Mouse (Mus musculus): ENCODE data around the gene Mpl. TPM values are rescaled to one million over a fixed set of nuclear protein-coding genes. Genes with fewer than 3 reads are reported as not detected.
A peak's percentile ranks its signal among the peaks of the same experiment; 100 is the strongest.

The Mpl gene
- polyA plus RNA-seq, 1 experiment from 2014 or later = not detected

DNA sequence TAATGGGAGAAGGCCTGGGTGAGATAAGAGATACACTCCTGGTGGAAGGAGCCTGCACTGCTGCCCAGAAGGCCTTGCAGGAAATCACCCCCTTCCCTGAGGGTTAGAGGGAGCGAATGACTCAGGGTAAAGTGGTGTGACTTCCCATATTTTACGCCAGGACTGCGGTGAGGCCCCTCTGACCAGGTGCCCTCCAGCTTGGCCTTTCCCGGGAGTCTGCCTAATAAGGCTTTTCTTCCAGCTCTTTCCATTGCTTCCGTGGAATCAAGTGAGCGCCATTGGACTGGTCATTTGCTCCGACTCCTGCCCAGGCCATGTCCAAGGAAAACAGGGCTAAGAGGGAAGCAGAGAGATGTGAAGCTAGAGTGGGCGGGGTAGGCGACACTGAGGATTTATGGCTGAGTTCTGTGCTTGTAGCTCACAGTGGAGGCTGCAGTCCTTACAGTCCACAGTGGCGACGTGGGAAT lies 8.4 kb upstream of the Mpl start:
- no peak for ATAC-seq
- Histone ChIP-seq H3K4me3 (ENCODE audit: low read depth, low read length) (no peak overlapping the region), H3K27ac (ENCODE audit: low read length) (no peak overlapping the region), H3K9ac (ENCODE audit: low read depth, low read length) (no peak overlapping the region), H3K4me2 (ENCODE audit: low read length) (no peak overlapping the region), H3K4me1 (ENCODE audit: control insufficient read depth, insufficient read depth, low read length) (no peaks in the 10 kb centered on the region), H3K9me3 (replicated peaks; ENCODE audit: control insufficient read depth, low read length, poor library complexity, severe bottlenecking) (no peaks in the 10 kb centered on the region), H3K27me3 (ENCODE audit: control insufficient read depth, insufficient read depth, low read depth, low read length) (no peaks in the 10 kb centered on the region), H3K36me3 (ENCODE audit: control insufficient read depth, insufficient read depth, low read length) (no peaks in the 10 kb centered on the region)
- 68% methylated on average over 11 of the region's 11 CpGs for WGBS

DNA sequence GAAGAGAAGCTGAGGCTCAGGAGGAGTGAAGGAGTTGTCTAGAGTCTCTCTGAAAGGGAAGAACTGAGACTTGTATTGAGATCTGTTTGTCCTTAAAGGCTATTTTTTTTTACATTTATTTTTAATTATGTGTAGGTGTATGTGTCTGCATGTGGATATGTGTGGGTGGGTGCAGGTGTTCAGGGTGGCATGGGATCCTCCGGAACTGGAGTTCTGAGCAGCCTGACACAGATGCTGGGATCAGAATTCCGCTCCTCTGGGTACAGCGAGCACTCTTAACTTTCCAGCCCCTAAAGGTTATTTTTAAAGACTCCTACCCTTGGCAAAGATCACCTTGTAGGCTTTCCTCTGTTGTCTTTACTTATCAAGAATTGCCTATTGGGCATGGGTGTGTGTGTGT lies 7.6 kb upstream of the Mpl start:
- Histone ChIP-seq H3K27me3 (ENCODE audit: control insufficient read depth, insufficient read depth, low read depth, low read length) (no peaks in the 10 kb centered on the region), H3K4me3 (ENCODE audit: low read depth, low read length) (no peak overlapping the region)

DNA sequence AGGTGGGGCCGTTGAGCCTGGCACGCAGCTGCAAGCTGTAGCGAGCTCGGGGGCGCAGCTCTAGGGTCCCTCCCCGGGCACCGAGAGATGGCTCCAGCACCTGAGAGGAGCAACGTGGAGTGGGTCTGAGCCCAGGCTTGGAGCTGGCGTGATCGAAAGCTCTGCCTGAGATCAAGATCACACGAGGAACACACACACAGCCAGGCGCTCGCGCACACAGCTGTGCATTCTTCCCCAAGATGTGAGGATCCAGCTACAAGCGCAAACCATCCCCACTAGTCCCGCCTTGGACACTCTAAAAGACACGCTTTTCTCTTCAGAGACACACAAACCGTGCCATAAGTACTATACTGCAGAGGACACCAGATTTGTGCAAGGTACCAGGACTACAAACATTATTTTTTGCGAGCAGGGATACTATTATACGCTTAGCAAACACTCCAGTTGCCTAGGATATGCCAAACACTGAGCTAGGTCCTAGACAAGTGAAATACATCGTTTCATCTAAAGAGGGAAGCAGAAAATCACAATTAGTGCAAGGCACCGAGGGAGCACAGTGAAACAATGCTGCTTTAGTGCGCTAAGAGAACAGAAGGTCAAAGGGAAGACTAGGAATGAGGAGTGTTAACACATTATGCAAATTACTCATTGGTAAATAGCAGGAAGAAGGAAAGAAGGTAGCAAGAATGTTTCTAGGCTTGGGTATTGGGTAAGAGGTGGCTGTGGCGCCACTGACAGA lies 10.7 kb downstream of the Mpl start:
- ATAC-seq = no peak; the same call in none of the 2 replicates
- no peaks in the 10 kb centered on the region for H3K9me3 ChIP-seq (replicated peaks; ENCODE audit: control insufficient read depth, low read length, poor library complexity, severe bottlenecking)
- peak overlapping the region; percentile 81 for H3K4me2 ChIP-seq (ENCODE audit: low read length)
- H3K27ac ChIP-seq (ENCODE audit: low read length) = no peak overlapping the region
- peak overlapping the region; percentile 42 for H3K4me3 ChIP-seq (ENCODE audit: low read depth, low read length)
- peaks cover 11% of the 10 kb centered on the region; the same call in 1 of the 2 replicates for H3K4me1 ChIP-seq (ENCODE audit: control insufficient read depth, insufficient read depth, low read length)
- peak overlapping the region; percentile 68 for H3K9ac ChIP-seq (ENCODE audit: low read depth, low read length)
- H3K36me3 ChIP-seq (ENCODE audit: control insufficient read depth, insufficient read depth, low read length) = no peaks in the 10 kb centered on the region
- no peaks in the 10 kb centered on the region for H3K27me3 ChIP-seq (ENCODE audit: control insufficient read depth, insufficient read depth, low read depth, low read length)
- WGBS = 19% methylated on average over 24 of the region's 24 CpGs

More for the DNA sequence above, 7.6 kb upstream of the Mpl start:
- Histone ChIP-seq H3K4me1 (ENCODE audit: control insufficient read depth, insufficient read depth, low read length) (no peaks in the 10 kb centered on the region), H3K36me3 (ENCODE audit: control insufficient read depth, insufficient read depth, low read length) (no peaks in the 10 kb centered on the region), H3K9me3 (replicated peaks; ENCODE audit: control insufficient read depth, low read length, poor library complexity, severe bottlenecking) (no peaks in the 10 kb centered on the region), H3K27ac (ENCODE audit: low read length) (no peak overlapping the region), H3K4me2 (ENCODE audit: low read length) (no peak overlapping the region), H3K9ac (ENCODE audit: low read depth, low read length) (no peak overlapping the region)
- 95% methylated on average over 3 of the region's 3 CpGs for WGBS
- ATAC-seq = no peak

DNA sequence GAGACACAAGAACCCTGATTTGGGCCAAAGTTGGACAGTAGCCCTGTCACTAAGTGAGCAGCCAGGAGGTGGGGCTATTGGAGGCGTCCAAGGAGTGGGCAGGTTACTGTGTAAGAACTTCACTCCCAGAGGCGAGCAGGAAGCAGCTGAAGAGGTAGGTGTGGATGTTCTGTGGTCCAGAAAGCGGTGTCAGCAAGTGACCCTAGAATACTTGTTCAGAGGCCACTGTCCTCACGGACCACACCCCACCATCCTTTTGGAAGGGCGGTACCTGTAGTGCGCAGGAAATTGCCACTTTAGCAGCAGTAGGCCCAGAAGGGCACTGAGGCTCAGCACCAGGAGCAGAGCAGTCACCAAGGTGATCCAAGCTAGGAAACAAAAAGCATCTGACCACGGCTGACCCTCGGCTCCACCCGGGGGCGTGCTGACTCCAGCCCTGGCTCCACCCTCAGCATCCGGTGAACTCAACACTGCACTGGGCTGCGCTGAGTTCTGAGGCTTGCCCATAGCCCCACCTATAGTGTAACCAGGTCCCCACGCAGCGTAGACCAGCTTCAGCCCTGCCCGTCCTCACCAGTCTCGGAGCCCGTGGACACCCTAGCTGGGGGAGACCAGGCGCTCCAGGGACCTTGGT lies 11.4 kb downstream of the Mpl start:
- peak; percentile 83 for ATAC-seq
- Histone ChIP-seq H3K9me3 (replicated peaks; ENCODE audit: control insufficient read depth, low read length, poor library complexity, severe bottlenecking) (no peaks in the 10 kb centered on the region), H3K4me2 (ENCODE audit: low read length) (peak overlapping the region; percentile 81), H3K9ac (ENCODE audit: low read depth, low read length) (peak overlapping the region; percentile 68), H3K27ac (ENCODE audit: low read length) (no peak overlapping the region), H3K4me1 (ENCODE audit: control insufficient read depth, insufficient read depth, low read length) (peaks cover 11% of the 10 kb centered on the region; the same call in 1 of the 2 replicates), H3K4me3 (ENCODE audit: low read depth, low read length) (peak overlapping the region; percentile 42), H3K27me3 (ENCODE audit: control insufficient read depth, insufficient read depth, low read depth, low read length) (no peaks in the 10 kb centered on the region), H3K36me3 (ENCODE audit: control insufficient read depth, insufficient read depth, low read length) (no peaks in the 10 kb centered on the region)
- WGBS = 14% methylated on average over 18 of the region's 18 CpGs

DNA sequence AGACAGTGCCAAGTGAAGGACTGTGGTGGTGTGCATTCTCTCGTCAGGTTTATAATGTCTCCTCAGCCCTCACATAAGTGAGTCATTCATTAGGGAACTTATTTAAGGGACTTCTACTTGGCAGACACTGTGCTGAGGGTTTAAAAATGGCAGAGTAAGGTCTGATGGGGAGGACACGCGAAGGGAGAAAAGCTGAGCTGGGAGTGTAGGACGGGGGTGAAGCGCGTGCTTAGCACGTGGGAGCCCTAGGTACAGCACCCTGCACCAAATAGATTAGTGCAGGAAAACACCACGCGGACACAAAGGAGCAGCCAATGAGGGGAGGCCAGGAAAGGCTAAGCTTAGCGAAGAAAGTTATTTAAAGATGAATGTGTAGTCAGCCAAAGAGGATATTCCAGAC lies 12.2 kb downstream of the Mpl start:
- no peak for ATAC-seq
- no peak overlapping the region for H3K4me3 ChIP-seq (ENCODE audit: low read depth, low read length)
- H3K4me2 ChIP-seq (ENCODE audit: low read length) = no peak overlapping the region
- H3K4me1 ChIP-seq (ENCODE audit: control insufficient read depth, insufficient read depth, low read length) = peaks cover 11% of the 10 kb centered on the region; the same call in 1 of the 2 replicates
- H3K27ac ChIP-seq (ENCODE audit: low read length) = no peak overlapping the region
- WGBS = 84% methylated on average over 10 of the region's 10 CpGs
- H3K9me3 ChIP-seq (replicated peaks; ENCODE audit: control insufficient read depth, low read length, poor library complexity, severe bottlenecking) = no peaks in the 10 kb centered on the region
- H3K27me3 ChIP-seq (ENCODE audit: control insufficient read depth, insufficient read depth, low read depth, low read length) = no peaks in the 10 kb centered on the region
- H3K9ac ChIP-seq (ENCODE audit: low read depth, low read length) = no peak overlapping the region
- no peaks in the 10 kb centered on the region for H3K36me3 ChIP-seq (ENCODE audit: control insufficient read depth, insufficient read depth, low read length)

DNA sequence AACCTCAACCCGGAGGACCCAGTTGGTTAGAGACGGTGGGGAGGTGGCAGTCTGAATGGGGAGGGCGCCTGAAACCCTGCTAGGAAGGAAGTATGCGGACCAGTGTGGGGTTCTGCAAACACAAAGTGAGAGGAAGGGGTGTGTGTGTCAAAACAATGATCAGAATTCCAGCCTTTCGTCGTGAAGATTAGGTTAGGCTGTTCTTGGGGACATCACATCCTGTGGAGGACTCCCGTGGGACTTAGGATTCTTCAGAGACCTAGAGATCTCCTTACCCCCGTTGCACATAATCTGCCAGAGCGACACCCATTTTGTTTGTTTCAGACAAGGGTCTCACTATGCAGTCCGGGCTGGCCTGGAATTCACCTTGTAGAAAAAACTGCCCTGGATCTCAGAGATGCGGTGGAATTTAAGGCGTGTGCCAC lies 19.5 kb downstream of the Mpl start:
- Histone ChIP-seq H3K27me3 (ENCODE audit: control insufficient read depth, insufficient read depth, low read depth, low read length) (no peaks in the 10 kb centered on the region), H3K9me3 (replicated peaks; ENCODE audit: control insufficient read depth, low read length, poor library complexity, severe bottlenecking) (no peaks in the 10 kb centered on the region), H3K4me1 (ENCODE audit: control insufficient read depth, insufficient read depth, low read length) (peaks cover 7% of the 10 kb centered on the region; the same call in 1 of the 2 replicates), H3K27ac (ENCODE audit: low read length) (peak overlapping the region; percentile 81), H3K9ac (ENCODE audit: low read depth, low read length) (peak overlapping the region; percentile 70), H3K36me3 (ENCODE audit: control insufficient read depth, insufficient read depth, low read length) (no peaks in the 10 kb centered on the region), H3K4me2 (ENCODE audit: low read length) (peak overlapping the region; percentile 98), H3K4me3 (ENCODE audit: low read depth, low read length) (peak overlapping the region; percentile 52)
- ATAC-seq = peak; percentile 18
- 9% methylated on average over 12 of the region's 12 CpGs for WGBS

DNA sequence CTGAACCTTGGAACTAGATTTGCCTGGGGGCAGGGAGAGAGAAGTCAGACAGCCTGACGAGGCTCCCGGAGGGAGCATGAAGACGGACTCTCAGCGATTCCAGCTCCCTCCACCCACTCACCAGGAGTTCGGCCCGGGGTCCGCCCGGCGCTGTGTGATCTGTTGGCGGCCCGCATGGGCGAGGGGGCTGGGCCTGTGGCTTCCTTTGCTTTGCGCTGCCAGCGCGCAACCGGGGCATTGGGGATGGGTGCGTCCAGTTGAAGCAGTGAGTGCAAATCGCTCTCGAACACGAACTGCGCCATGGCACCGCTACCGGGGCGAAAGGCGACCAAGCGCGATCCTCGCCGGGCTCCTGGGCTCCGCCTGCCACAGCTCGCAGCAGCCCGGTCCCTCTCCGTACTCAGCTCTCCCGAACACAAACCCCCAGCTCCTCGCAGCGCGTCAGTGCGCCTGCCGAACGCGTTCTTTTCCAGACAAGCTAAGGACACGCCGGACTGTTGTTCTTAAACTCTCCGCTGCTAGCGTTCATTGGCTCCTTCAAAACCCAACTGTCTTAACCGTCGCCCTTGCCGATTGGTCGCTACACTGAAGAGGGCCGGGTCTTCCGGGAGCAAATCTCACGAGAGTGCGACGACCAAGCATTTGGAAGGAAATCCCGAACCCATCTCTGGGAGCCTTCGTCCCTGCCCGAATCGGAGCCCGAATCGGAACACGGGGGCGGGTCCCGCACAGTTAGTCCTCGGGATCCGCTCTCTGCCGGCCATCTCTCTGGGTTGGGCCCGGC lies 20.3 kb downstream of the Mpl start, which contains the start of gene Cdc20:
Gene Cdc20, minus strand, starts transcription at position 533 of the 784 bp plus-strand sequence.
- Histone ChIP-seq H3K4me1 (ENCODE audit: control insufficient read depth, insufficient read depth, low read length) (peaks cover 7% of the 10 kb centered on the region; the same call in 1 of the 2 replicates), H3K36me3 (ENCODE audit: control insufficient read depth, insufficient read depth, low read length) (peaks cover 6% of the 10 kb centered on the region; the same call in 1 of the 2 replicates), H3K4me3 (ENCODE audit: low read depth, low read length) (peak within 1 kb of the TSS; percentile 52), H3K4me2 (ENCODE audit: low read length) (peak within 1 kb of the TSS; percentile 98), H3K27ac (ENCODE audit: low read length) (peak within 1 kb of the TSS; percentile 81), H3K27me3 (ENCODE audit: control insufficient read depth, insufficient read depth, low read depth, low read length) (no peaks in the 10 kb centered on the region), H3K9ac (ENCODE audit: low read depth, low read length) (peak within 1 kb of the TSS; percentile 70), H3K9me3 (replicated peaks; ENCODE audit: control insufficient read depth, low read length, poor library complexity, severe bottlenecking) (no peaks in the 10 kb centered on the region)
- 1% methylated on average over 67 of the region's 67 CpGs for WGBS
- ATAC-seq = peak; percentile 96

DNA sequence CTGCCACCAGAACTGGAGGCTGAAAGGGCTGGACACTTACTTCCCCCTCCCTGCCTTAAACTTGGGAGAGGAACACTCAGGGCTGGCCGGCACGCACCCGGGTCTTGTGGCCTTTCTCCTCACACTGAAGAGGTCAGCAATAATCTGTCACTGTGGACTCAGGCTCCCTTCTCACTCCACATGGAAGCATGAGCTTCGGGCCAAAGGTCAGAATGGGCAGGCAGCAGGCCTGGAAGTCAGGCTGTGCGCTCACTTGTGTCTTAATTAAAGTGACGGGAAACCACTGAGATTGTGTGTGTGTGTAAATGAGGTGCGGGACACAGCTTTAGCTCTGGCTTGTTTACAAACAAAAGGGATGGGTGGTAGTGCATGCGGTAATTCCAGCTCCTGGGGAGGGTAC lies 25.0 kb downstream of the Mpl start:
- Histone ChIP-seq H3K27me3 (ENCODE audit: control insufficient read depth, insufficient read depth, low read depth, low read length) (no peaks in the 10 kb centered on the region), H3K4me1 (ENCODE audit: control insufficient read depth, insufficient read depth, low read length) (peaks cover 7% of the 10 kb centered on the region), H3K36me3 (ENCODE audit: control insufficient read depth, insufficient read depth, low read length) (peaks cover 8% of the 10 kb centered on the region; the same call in 1 of the 2 replicates), H3K4me2 (ENCODE audit: low read length) (no peak overlapping the region), H3K4me3 (ENCODE audit: low read depth, low read length) (no peak overlapping the region), H3K9ac (ENCODE audit: low read depth, low read length) (no peak overlapping the region), H3K27ac (ENCODE audit: low read length) (no peak overlapping the region), H3K9me3 (replicated peaks; ENCODE audit: control insufficient read depth, low read length, poor library complexity, severe bottlenecking) (no peaks in the 10 kb centered on the region)
- ATAC-seq = no peak
- WGBS = 71% methylated on average over 8 of the region's 8 CpGs
